Mouse (Mus musculus): ENCODE results near the gene Fhit.

Gene Fhit

DNA sequence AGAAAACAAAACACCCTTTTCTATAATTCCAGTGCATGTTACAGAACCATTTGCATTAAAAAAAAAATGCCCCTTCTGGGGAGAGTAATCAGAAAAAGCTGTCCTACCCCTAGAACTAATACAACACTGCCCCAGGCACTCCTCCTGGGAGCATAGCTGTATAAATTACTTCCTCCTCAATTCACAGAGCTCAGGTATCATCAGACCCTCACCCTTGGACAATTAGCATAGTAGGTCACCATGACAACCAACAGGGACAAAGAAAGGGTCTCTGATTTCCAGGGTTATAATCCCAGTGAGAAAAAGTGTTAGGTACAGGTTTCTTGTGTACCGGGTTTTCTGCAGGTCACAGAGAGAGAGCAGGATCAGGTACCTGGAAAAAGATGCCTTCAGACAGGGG, 654.3 kb downstream of the Fhit start:
- DNase-seq, result no peak

DNA sequence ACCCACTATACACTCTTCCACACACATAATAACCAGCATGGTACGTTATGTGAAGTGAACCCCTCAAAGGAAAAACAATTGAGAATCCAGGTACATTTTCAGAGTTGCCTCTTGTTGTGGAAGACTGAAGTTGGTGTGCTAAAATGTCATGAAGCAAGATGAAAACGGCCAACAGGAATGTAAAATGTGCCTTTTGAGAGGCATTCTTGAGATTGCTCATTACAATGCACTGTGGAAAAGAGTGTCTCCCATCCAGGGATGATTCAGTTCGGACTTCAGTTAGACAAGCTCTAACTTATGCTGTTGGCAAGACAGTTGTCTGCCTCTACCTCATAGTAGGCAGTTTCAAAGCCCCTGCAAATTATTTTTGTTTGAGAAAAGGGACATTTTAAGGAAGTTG, 676.0 kb downstream of the Fhit start:
- DNase-seq, result no peak

DNA sequence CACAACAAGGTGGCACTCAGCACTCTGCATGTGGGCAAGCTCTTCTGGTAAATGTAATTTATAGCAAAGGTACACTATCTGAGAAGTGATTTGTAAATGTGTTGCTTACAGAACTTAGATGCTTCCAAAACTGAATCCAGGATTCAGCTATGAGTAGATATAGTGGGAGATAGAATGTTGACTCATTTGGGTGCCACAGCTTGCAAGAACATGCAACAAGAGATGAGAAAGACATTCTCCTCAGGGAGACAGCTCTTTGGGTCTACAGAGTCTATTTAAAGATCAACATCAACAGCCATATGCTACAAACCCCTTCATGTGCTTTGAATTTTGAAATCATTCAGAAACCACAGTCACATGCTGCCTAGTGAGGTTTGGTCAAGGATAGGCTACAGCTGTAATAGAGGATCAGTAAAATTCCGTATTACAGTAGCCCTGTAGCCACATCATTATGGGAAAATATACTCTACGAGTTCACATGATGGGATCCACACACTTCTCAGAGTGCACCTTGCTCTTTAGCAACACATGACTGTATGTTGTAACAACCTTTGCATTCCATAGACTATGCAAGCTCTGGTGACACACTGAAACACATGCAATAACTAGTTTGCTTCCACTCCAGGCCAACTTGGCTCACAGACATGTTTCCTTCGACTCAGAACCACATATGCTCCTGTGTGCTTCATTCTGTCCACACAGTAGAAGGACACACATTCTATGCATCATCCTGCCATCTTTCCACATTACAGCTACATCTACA, 678.8 kb downstream of the Fhit start:
- DNase-seq, result no peak

DNA sequence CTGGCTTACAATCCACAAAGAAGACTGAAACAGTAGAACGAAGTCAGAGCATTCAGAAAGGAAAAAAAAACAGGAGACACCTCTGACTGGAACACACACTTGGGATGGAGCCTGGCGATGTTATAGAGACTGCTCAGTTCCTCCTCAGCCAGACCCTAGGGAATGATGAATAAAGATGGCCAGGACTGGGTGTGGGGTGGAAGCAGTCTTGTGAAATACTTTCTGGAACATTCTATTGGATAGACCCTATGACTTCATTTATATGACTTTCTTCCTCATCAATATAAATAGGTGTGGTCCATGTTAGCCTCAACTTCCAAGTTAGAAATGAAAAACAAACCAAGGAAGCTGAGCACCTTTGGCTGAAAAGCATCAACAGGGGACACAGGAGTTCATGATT, 680.5 kb downstream of the Fhit start:
- DNase-seq, result no peak

DNA sequence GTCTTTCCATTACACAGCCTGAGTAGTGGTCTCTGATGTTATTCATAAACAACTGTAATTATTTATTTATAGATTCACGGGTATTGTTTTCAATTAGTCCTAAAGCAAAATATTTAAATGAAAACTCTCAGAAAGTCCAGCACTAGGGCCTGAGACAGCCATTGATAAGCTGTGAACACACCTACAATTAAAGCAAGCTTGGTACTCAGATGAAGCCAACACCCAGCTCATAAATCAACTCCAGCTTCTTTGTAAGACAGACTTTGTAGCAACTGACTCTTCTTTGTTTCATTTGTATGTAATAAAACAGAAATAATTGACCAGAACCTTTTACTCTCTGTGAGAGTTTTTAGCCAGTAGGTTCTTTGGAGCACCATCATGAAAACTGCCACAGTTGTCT, 681.2 kb downstream of the Fhit start:
- no peak for DNase-seq

DNA sequence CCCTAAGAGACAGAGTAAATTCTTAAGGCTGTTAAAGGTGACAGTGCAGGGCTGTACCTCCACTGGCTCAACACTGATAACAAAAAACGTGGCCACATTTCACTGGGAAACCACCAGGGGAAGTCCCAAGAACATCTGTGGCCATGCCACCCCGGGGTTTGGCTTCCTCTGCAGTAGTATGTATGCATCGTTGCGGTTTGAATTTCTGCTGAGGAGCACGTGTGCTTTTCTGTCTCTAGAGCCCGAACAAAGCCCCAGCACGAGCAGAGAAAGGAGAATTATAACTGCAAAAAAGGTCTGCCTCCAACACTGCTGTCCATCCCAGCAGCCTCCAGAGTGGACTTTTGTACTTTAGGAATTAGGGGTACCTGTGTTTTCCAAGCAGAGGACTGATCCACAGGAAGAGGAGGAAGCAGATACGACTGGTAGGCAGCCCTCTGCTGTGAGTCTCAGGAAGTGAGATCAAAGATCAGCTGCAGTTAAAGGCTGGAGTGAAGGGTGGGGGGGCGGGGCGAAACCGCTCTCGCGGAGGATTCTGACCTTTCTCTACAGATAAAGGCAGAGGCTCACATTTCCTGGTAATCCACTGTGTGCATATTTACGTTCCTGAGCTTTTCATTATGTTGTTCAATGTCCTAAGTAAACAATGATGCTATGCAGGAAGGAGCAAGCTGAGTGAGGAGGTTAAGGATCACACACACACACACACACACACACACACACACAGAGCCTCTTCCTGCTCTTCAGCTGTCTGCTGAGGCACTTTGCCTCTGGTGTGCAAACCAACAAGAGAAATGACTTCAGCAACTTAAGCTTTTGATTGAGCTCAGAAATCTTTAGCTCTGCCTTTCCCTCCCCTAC, 708.6 kb downstream of the Fhit start:
- peak; percentile 38 to 60 for DNase-seq

DNA sequence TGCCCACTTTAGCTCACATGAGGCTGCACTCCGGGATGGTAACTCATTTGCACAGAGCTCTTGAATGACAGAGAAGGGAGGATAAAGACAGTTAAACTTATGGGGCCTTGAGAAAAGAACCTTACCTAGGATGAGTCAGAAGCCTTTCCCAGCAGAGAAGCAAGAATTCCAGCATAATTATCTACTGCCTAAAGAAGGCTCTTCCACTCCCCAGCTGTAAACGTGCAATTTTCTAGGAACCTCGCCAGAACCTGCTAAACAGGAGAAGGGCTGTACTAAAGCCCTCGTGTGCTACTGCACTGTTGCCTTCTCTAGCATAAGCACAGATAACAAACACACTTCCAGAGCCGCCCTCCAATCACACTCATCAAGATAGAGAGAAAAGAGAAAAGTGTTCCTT, 709.6 kb downstream of the Fhit start:
- DNase-seq, result no peak

DNA sequence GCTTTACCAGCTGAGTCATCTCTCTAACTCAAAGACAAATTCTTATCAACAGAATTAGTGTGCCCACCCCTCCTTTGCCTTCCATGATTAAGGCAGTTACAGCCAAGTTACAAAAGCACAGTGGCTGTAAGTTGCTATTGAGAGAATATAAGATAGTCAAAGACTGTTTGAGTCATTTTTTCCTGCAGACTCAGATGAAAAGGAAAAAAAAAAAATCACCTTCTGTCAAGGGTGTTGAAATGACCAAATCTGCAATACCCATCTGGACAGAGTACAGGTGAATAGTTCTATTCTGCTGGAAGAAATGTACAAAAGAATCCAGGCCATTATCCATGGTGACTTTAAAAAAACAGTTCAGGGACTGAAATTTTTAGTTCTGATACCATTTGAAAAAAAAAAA, 716.5 kb downstream of the Fhit start:
- no peak for DNase-seq

DNA sequence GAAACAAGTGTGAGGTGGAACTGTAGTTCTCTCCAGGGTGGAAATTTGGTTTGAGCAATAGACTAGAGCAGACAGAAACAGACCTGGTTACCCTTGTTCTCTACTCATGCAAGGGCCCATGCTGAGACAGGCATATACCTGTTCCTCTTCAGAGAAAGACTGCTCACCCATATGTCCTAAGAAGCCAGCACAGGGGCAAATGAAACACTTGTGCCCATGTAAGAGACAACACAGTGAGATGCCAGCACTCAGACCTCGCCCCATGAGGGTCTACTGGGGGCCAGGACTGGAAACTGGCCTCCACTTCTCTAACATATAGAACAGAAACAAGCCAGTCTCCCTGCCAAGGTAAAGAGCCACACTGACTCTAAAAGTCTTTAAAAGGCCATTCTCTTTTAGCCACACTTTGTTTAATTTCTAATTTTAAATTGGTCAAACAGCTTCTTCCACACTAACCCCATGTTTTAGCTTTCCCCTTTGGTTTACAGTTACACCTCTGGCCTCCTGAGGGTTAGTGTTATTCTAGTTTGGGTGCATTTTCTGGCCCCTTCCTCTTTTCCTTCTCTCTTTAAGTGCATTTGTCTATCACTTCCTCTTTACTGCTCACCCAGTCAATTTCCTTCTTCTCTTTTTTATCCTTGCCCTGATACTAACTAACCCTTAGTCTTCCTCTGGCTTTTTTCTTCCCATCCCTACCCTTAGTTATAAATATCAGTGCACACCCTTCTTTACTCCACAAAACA, 722.7 kb downstream of the Fhit start:
- no peak for DNase-seq

DNA sequence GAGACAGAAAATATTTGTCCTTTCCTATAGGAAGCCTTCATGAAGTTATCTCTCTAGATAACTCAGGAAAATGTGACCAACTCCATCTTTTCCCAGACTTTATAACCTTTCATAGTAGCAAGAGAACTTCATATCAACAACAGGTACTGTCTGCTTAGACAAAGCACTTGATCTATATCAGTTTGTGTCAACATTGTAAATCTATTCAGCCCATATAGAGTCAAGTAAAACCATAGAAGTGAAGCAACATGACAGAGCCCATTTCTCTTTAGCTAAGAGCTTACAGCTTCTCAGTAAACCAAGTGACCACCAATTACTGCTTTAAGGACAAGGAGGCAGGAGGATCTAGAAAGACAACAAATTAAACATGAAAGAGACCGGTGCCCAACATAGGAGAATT, 725.6 kb downstream of the Fhit start:
- no peak for DNase-seq

DNA sequence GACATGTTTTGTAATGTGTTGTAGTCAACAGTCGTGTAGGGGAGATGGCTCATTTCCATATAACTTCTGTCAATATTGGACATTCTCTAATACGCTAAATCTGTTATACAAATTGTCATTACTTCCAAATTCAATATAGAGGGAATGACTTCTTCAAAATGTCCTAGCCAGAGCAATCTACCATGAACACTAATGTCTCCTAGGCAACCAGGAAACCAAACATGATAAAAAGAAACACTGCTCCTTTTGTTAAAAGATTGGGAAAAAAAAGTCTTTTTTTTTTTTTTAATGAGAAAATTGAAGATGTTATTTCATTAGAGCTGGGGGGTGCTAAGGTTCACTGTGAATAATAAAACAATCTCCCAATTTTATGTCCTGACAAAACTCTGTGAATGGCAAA, 729.3 kb downstream of the Fhit start:
- DNase-seq, result no peak

DNA sequence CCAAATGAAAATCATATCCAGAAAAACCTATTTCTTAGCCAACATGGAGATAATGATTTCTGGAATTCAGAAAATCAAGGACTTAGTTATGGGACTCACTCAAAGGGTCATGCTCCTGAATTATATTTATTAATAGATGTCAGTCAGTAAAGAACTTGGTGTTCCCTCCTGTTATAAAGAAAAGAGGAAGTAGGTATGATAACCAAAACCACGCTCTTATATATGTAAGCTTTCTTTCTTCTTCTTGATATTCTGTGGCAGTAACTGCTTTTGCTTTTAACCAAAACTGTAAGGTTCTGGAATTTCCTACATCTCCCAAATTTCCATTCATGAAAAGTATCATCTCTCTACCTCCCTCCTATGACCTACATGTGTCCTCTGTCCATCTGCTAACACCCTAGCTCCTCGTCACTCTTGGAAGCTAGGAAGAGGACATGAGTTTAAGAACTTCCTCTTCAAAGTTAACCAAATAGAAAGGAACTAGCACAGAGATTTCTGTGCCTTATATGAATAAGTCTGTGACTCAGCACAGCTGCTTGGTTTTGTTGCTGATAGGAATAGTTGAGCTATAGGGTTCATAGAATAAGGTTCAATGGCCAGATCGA, 731.3 kb downstream of the Fhit start:
- no peak for DNase-seq

DNA sequence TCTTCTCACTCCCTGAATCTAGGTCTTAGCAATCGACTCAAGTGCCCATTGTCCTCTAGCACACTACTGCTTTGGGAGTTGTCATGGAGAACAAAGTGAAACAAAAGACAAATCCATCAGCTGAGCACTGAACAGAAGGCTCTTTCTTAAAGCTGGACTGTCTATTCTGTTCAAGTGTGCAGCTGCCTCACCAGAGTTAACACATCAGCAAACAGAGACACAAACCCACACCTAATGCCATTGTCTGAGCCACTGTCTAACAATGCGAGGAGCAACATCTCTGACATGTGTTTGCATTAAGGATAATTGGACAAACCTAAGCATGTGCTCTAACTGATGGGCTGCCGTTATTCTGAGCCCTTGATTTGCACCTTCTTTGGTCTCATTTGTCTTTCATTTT, 738.3 kb downstream of the Fhit start:
- DNase-seq, result no peak

DNA sequence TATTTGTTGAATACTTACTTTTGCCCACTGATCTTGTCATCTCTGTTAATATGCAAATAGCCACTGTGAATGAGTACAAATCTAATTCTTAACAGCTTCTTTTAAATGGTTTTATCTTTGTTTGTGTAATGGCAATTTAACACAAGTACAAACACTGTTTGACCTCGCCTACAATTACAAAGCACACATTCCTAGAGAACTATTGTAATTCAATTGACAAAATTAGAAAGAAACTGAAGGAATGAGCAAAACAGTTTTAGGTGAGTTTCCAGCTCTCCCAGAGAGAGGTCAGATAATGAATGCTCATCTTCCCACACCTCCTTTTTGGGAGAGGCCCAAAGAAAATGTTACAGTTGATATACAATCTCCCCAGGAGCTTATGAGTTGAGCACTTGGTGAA, 739.6 kb downstream of the Fhit start:
- DNase-seq, result no peak

DNA sequence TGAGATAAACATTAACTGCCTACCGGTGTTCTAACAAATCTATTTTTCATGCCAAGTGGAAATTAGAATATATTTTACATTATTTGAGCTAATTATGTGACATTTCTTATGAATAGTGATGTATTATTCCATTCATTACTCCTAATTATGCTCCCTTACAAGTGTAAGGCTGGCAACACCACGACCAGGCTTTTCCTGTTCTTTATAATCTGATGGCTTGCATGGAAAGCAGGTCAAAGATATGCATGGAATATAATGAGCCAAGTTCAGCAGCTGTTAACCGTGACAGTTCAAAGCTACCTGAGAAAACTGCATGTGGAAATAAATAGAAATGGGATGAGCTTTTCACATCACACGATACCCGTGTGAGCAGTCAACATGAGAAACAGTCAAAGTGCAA, 746.8 kb downstream of the Fhit start:
- no peak for DNase-seq

DNA sequence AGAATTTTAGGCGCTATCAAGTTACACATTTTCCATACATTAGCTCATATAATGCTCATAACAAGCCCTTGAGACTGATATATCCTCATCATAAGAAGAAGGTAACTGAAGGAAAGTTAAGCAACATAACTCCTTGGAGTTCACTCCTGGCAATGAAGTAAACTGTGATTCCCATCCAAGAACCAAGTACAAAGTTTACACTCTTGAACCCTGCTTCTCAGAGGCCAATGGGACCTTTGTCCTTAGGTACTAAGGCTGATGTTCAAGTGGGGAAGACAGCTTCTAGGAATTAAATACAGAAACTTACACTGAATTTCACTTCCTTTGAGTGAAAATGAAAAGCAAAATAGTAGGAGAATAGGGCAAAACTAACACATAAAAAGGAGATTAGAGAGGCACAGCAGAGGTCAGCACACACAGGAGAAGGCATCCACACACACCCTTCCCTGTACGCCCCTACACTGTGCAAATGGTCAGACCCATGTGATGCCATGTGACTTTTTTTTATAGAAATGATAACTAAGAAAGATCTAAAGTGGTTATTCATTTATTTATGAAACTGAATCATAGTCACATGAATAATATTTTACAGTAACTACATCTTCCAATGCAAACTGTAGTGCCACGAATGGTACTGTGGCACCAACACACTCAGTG, 752.4 kb downstream of the Fhit start:
- no peak for DNase-seq

DNA sequence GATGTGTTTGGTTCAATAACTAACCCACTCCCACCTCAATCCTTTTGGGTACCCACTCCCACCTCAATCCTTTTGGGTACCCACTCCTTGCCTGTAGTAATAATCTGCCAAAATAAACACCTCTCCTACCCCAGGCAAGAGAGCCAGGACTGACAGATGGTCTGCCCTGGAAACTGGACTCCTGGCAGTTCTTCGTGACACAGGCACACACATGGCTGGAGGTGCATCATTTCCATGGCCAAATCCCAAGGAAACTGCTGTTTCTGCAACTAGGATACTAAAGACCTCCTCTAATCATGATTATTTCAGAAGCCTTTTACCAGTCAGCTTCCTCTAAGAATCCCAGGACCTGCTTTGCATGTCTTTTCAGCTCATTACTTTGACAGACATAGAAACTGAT, 756.5 kb downstream of the Fhit start:
- no peak for DNase-seq

DNA sequence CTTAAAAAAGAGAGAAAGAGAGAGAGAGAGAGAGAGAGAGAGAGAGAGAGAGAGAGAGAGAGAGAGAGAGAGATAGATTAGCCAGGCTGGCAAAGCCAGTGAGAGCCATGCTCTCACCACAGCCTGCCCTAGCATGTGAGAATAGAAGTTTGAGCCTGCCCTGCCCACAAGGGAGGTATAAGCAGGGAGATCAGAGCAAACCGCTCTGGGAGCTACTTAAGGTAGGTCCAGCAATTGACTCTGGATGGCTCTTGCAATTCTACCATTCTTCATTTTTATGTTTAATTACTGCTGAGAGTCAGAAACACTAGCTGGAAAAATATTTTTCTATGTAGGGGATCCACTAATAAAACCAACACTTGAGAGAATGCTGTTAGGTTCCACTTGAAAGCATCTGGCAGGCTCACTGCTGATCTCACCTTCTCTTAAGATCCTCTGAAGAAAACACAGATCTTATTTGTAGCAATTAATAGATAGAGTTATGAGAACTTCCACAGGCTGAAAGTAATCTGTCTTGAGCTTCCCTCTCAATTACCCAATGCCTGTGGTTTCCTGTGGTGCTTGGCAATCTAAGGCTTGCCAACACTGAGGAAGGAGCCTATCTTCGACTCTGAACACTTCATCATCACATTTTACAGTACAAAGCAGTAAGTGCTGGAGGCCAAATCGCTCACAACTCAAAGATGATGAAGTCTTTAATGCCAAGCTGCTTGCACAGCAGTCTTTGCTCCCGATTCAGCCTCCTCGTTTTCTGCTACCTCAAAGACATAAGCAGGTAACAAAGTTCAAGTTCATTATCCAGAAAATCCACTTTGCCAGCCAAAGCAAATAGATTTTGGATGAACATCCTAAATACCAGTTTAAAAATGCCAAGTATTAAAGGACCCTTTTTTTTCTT, 793.8 kb downstream of the Fhit start:
- no peak for DNase-seq

DNA sequence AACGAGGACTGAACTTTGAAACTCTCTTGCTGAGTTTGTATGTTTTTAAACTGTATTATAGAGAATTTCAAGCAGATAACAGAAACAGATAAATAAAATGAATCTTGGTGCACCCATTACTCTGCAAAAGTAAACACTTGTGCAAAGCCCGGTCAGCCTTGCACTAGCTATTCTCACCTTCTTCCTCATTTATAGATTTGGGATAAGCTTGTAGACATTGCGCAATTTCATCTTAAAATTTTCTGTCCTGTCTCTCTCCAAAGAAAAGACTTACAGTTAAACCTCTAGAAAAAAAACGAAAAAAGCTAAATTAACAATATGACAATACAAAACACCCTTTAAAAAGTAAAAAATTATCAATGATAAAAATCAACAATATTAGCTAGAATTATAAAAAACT, 795.0 kb downstream of the Fhit start:
- DNase-seq, result no peak

DNA sequence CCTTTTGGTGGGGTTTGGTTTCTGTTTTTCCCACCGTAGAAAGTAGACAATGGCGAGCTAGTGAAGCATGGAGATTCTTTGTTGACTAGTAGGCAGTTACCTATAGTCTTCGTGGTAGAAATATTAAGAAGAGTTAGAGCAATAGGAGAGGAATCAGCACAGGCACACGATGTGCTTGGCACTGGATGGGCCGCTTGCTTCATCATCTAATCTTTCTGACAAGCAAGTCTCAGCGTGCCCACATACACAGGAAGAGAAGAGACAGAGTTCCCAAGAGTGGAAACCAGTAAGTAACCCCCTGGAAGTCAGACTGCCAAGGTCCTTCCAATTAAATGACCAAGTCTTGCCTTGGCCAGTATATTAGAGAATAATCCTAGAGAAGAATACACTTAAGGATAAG, 797.6 kb downstream of the Fhit start:
- no peak for DNase-seq

DNA sequence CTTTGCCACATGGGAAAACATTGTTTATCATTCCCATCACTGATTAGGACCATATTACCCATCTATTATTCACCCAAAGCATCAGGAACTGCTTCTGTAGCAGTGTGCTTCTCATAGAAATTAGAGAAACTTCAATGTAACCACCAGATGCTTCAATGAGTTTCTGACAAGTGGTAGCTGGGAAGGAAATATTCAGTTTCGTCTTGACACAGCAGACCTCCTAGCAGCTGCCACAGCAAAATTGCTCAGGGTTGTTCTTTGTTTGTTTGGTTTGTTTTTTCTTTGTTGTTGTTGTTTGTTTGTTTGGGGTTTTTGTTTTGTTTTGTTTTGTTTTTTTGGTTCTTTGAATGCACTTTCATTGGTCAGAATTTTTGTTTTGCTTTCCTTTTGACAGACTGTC, 798.5 kb downstream of the Fhit start:
- DNase-seq, result no peak

DNA sequence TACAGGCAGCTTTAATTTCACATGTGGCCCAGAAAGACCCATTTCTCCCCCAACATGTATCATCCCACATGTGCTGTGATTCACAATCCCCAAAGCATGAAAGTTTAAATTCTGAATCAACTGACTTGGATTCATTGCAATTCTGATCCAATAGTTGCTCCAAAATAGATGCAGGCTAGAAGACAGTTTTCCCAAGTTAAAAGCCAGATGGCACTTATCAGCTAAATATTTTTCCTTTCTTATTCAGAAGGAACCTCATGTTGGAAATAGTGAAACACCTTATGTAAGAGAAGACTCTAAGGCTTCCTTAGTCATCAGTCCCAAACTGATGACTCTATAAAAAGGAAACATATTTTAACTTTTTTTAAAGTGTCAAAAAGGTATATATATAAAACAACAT, 815.9 kb downstream of the Fhit start:
- no peak for DNase-seq
